Mouse (Mus musculus) E14TG2a.4 (cell line): ENCODE data around the gene Garnl3.

Source experiments
- CTCF ChIP-seq: conservative IDR thresholded peaks from 2 replicates; pipeline ENCODE4 v1.5.1; 2014; ENCODE audit warnings: low read length
- POU5F1 ChIP-seq: IDR thresholded peaks from 2 replicates; pipeline ENCODE4 v1.6.1; 2014; ENCODE audit warnings: low read length, borderline replicate concordance

GRCm38 (mm10) chr2:33173126-33173525 lies 41.7 kb upstream of the Garnl3 start:
- TF ChIP-seq CTCF: no peak
- no peak for TF ChIP-seq POU5F1
